Mouse (Mus musculus): ENCODE measurements around the gene Slc22a2.
"Not testable (repeated sequence)": the region's sequence is repeated elsewhere in the genome, so short reads cannot be mapped to it uniquely, and the experiment has no call there.

The Slc22a2 gene

GRCm38 (mm10) chr17:12583991-12584390, at the start of gene Slc22a2:
Slc22a2 (plus strand) TSS chr17:12584132.
- DNase-seq (ENCODE audit: low read depth in 2 of 2, low spot score in 2 of 2), result no peak

- peak; percentile 42 to 61 for DNase-seq (ENCODE audit: low read depth in 2 of 2, low spot score in 2 of 2)
Observed at GRCm38 (mm10) chr17:12534353-12535145, 49.4 kb upstream of the Slc22a2 start.

GRCm38 (mm10) chr17:12562215-12562614, 21.7 kb upstream of the Slc22a2 start:
- no peak for DNase-seq (ENCODE audit: low read depth in 2 of 2, low spot score in 2 of 2)

GRCm38 (mm10) chr17:12564481-12565000, 19.4 kb upstream of the Slc22a2 start:
- DNase-seq (ENCODE audit: low read depth in 2 of 2, low spot score in 2 of 2), result not testable (repeated sequence)

- DNase-seq (ENCODE audit: low read depth in 2 of 2, low spot score in 2 of 2), result no peak
Observed at GRCm38 (mm10) chr17:12565443-12565842, 18.5 kb upstream of the Slc22a2 start.

GRCm38 (mm10) chr17:12571316-12571715, 12.6 kb upstream of the Slc22a2 start:
- DNase-seq (ENCODE audit: low read depth in 2 of 2, low spot score in 2 of 2), result no peak

GRCm38 (mm10) chr17:12571924-12572463, 11.9 kb upstream of the Slc22a2 start:
- no peak for DNase-seq (ENCODE audit: low read depth in 2 of 2, low spot score in 2 of 2)

- no peak for DNase-seq (ENCODE audit: low read depth in 2 of 2, low spot score in 2 of 2)
Observed at GRCm38 (mm10) chr17:12575391-12575790, 8.5 kb upstream of the Slc22a2 start.

- DNase-seq (ENCODE audit: low read depth in 2 of 2, low spot score in 2 of 2), result no peak
Observed at GRCm38 (mm10) chr17:12577096-12577495, 6.8 kb upstream of the Slc22a2 start.

- DNase-seq (ENCODE audit: low read depth in 2 of 2, low spot score in 2 of 2), result no peak
Observed at GRCm38 (mm10) chr17:12585366-12585765, 1.4 kb downstream of the Slc22a2 start.

- no peak for DNase-seq (ENCODE audit: low read depth in 2 of 2, low spot score in 2 of 2)
Observed at GRCm38 (mm10) chr17:12586966-12587365, 3.0 kb downstream of the Slc22a2 start.

GRCm38 (mm10) chr17:12588801-12589247, 4.9 kb downstream of the Slc22a2 start:
- no peak for DNase-seq (ENCODE audit: low read depth in 2 of 2, low spot score in 2 of 2)

GRCm38 (mm10) chr17:12590911-12591625, 7.1 kb downstream of the Slc22a2 start:
- no peak for DNase-seq (ENCODE audit: low read depth in 2 of 2, low spot score in 2 of 2)

- DNase-seq (ENCODE audit: low read depth in 2 of 2, low spot score in 2 of 2), result no peak
Observed at GRCm38 (mm10) chr17:12595846-12596515, 12.0 kb downstream of the Slc22a2 start.

GRCm38 (mm10) chr17:12606634-12607033, 22.7 kb downstream of the Slc22a2 start:
- no peak for DNase-seq (ENCODE audit: low read depth in 2 of 2, low spot score in 2 of 2)

GRCm38 (mm10) chr17:12607202-12607601, 23.3 kb downstream of the Slc22a2 start:
- DNase-seq (ENCODE audit: low read depth in 2 of 2, low spot score in 2 of 2), result no peak

GRCm38 (mm10) chr17:12614511-12615385, 30.8 kb downstream of the Slc22a2 start:
- DNase-seq (ENCODE audit: low read depth in 2 of 2, low spot score in 2 of 2), result no peak

GRCm38 (mm10) chr17:12615429-12615828, 31.5 kb downstream of the Slc22a2 start:
- DNase-seq (ENCODE audit: low read depth in 2 of 2, low spot score in 2 of 2), result no peak

GRCm38 (mm10) chr17:12619641-12620040, 35.7 kb downstream of the Slc22a2 start:
- DNase-seq (ENCODE audit: low read depth in 2 of 2, low spot score in 2 of 2), result no peak

GRCm38 (mm10) chr17:12627983-12628382, 44.1 kb downstream of the Slc22a2 start:
- DNase-seq (ENCODE audit: low read depth in 2 of 2, low spot score in 2 of 2), result no peak
